Mouse (Mus musculus) kidney, postnatal 25 days (tissue): ENCODE results near the gene Gm5114.
"Not testable (repeated sequence)": the region's sequence is repeated elsewhere in the genome, so short reads cannot be mapped to it uniquely, and the experiment has no call there.

Experiments used
- DNase-seq, 2 experiments: peaks; one replicate each; pipeline ENCODE4 v3.0.0; 2021; ENCODE audit warnings: mixed read lengths in 2 of 2

The Gm5114 gene

GRCm38 (mm10) chr7:39413060-39413459 is at the start of gene Gm5114:
Gene Gm5114, minus strand, starts transcription at chr7:39413160.
- not testable (repeated sequence) for DNase-seq

DNA sequence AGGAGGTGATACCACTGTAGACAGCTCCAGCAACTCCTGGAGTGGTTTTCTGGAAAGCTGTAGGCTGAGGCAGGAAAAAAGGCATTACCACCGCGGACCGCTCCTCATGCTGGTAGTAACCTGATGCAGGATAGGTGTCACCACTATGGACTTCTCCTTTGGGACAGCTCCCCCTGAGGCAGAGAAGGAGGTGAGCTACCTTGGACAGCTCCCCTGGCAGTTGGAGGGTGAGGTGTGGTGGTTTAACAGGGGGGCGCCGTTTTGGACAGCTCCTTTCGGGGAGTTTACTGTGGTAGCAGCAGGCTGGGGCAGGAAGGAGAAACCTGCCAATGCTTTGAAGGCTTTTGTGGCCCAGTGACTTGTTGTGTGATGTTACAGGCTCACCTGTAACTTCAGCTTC is 42.8 kb upstream of the Gm5114 start:
- peak; percentile 29 to 57 for DNase-seq

DNA sequence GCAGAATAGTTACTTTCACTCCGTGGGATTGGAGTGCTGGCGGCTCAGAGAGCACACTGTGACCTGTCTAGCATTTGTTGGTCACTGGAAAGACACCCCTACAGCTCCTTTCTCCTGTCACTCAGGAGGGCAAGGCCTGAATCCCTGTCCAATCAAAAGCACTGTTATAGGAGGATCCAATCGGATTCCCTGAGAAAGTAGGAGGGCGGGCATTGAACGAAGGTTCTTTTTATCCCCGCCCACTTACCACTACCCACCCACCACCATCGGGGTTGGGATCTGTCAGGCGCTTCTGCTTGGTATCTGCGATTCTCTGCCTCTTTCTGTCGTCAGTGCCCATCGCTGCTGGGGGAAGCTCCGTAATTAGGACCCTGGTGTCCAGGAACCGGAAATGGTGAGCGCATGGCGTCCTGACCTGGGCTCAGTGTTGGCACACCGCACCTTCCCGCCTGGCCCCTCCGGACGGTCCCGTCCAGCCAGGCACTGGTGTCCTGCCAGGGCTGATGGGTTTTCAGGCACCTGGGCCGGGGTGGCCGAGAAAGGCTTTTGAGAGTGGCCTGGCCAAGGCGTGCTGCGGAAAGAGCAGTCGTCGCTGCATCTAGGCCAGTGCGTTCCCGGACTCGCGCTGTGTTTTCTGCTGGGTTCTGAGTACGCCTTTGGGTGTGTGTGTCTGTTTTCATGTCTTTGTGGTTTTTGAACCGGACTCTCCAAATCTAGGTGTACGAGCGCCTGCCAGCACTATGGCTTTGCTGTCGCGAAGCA is 36.5 kb upstream of the Gm5114 start:
- peak; percentile 85 to 91 for DNase-seq

- peak in 1 of 2 experiments; percentile 10 for DNase-seq
These were observed 35.8 kb upstream of the Gm5114 start for GRCm38 (mm10) chr7:39448626-39449242.

DNA sequence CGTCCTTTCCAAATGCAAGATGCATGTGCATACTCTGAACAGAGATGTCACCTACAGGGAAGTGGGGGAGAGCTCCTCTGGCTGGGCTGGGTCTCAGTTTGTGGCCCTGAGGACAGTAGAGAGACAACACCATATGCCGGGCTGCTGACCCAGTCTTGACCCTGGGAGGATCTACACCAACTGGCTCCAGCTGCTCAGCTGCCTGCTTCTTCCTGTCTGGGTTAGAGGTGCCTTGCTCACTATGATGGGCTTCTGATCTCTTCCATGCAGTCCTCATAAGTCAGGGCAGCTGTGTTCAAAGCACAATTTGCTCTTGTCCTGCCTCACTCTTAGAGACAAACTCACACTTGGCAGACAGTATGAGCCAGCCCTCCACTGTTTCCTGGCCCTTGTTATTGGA is 28.3 kb upstream of the Gm5114 start:
- no peak for DNase-seq

DNA sequence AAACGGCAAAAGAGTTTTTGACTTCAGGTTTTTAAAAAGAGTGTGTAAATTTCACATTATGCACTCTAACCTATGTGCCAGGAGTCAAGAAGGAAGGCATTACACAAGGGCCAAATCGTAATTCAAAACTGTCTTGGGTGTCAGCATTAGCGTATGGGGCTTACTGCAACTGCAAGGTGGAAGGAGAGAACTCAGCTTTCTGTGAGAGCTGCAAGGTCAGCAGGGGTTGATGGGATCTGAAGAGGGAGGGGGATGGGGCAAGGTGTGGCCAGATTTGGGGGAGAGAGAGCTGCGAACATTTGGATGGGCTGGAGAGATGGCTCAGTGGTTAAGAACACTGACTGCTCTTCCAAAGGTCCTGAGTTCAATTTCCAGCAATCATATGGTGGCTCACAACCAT is 27.4 kb upstream of the Gm5114 start:
- no peak for DNase-seq
